Mouse (Mus musculus): ENCODE data around the gene Cope. TPM values are rescaled to one million over a fixed set of nuclear protein-coding genes. Genes with fewer than 3 reads are reported as not detected.

The Cope gene
- total and polyA plus RNA-seq, 3 experiments = 134 to 243 (median 191) TPM

DNA sequence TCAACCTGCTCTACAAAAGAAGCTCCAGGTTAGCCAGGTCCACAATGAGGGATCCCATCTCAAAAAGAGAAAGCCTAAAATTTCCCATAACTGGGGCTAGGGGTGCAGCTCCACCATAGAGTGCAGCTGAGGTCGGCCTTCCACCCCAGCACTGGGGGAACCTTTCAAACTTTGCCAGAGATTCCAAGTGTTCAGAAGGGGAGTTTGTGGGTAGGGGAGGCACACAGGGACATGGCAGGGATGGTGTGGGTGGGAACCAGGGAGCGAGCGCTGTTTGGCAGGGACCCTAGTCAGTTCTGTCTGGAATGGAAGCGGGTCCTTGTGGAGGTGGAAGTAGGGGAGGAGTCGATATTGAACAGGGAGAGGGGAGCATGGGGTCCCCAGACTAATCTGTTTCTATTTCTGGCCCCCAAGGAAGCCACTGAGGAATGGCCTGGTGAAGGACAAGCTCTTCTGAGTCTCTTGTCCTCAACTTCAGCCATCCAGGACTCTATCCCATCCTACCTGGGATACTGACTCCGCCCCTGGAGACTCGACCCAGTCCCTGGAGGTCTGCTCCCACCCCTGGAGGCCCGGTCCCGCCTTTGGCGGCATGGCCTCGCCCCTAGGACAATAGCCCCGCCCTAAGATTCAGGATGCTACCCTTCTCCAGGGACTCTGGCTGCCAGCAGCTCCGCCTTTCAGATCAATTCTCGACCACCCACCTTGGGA is 27.0 kb downstream of the Cope start, which contains the start of gene Gdf1:
Gdf1 (plus strand) TSS at position 694 of the 711 bp plus-strand sequence.
- no peak for DNase-seq (ENCODE audit: extremely low read depth)
- Histone ChIP-seq H3K4me2 (ENCODE audit: insufficient read depth, low read depth, poor library complexity, severe bottlenecking) (no peak within 1 kb of the TSS), H3K4me1 (ENCODE audit: control insufficient read depth in 1 of 2, insufficient read depth in 2 of 2) (no peaks in the 10 kb centered on the region), H3K79me2 (replicated peaks; ENCODE audit: control insufficient read depth, extremely low read depth, insufficient read depth, poor library complexity, severe bottlenecking) (no peaks in the 10 kb centered on the region), H3K27ac (ENCODE audit: insufficient read depth, low read depth) (no peak within 1 kb of the TSS), H3K9ac (ENCODE audit: insufficient read depth, low read depth) (no peak within 1 kb of the TSS), H3K9me3 (replicated peaks; ENCODE audit: low read length) (peaks cover 20% of the 10 kb centered on the region), H3K36me3 (replicated peaks in 1 of 2; ENCODE audit: control insufficient read depth in 1 of 2, insufficient read depth in 1 of 2, low read length in 1 of 2) (peaks cover 38 to 48% of the 10 kb centered on the region in 2 experiments), H3K27me3 (replicated peaks) (peaks cover 3% of the 10 kb centered on the region), H3K4me3 (replicated peaks in 1 of 3; ENCODE audit: low read depth in 2 of 3, low read length in 2 of 3, poor library complexity in 1 of 3) (no peak within 1 kb of the TSS)
- TF ChIP-seq UBTF (IDR thresholded peaks at IDR 0.05; ENCODE audit: low read depth, low read length) (no peak), POLR2A (IDR thresholded peaks at IDR 0.05; ENCODE audit: low read depth, low read length) (no peak), ZNF384 (IDR thresholded peaks at IDR 0.05; ENCODE audit: low read depth, low read length) (no peak), ETS1 (conservative IDR thresholded peaks at IDR 0.05; ENCODE audit: low read depth, low read length) (no peak), MAFK (IDR thresholded peaks at IDR 0.05; ENCODE audit: insufficient replicate concordance, low read length) (no peak), MEF2A (IDR thresholded peaks at IDR 0.05; ENCODE audit: borderline replicate concordance, low read depth, low read length) (no peak), SIN3A (IDR thresholded peaks at IDR 0.05; ENCODE audit: low read length) (no peak)
- in situ Hi-C loops (cut with MboI; ENCODE audit: low pct_ligation_motif_present, low pct_unique_long_range_greater_than_20kb, low sequenced_read_pairs) = no loop called here
- dilution Hi-C loops (cut with MboI; ENCODE audit: extremely low pct_ligation_motif_present, extremely low pct_unique_long_range_greater_than_20kb, low sequenced_read_pairs) = no loop called here

DNA sequence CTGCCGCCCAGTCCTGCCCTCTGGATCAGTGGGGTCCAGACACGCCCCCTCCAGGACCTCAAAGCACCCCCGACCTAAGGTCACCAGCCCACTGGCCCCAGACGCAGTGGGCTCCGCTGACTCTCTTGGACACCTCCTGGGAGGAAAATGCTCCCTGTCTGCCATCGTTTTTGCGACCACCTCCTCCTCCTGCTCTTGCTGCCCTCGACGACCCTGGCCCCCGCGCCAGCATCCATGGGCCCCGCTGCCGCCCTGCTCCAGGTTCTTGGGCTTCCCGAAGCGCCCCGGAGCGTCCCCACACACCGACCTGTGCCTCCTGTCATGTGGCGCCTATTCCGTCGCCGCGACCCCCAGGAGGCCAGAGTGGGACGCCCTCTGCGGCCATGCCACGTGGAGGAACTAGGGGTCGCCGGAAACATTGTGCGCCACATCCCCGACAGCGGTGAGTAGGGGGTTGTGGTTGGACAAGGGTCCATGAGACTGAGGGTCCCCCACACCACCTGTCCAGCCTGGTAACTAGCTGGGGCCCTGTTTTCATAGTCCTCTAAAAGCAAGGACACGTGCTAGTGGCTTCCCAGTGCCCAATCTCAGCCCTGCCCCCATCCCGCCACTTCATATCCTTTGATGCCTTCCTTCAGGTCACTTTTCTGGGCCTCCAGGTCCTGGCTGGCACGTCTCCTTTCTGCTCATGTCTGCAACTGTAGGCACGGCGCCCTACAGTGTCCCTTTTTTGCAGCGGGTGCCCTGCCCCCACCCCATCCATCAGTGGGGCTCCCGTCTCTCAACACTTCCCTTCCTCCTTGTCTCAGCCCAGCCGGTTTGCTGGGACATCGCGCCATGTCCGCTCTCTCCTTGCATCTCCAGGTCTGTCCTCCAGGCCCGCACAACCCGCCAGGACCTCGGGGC is 27.8 kb downstream of the Cope start:
- TF ChIP-seq CHD2 (IDR thresholded peaks at IDR 0.05; ENCODE audit: low read length) (no peak), POLR2AphosphoS2 (IDR thresholded peaks at IDR 0.05; ENCODE audit: low read depth, low read length) (peak; percentile 66; the same call in 1 of the 2 replicates)
- Histone ChIP-seq H3K27ac (ENCODE audit: insufficient read depth, low read depth) (no peak overlapping the region), H3K27me3 (replicated peaks) (peaks cover under 1% of the 10 kb centered on the region), H3K4me1 (ENCODE audit: control insufficient read depth in 1 of 2, insufficient read depth in 2 of 2) (no peaks in the 10 kb centered on the region), H3K9me3 (replicated peaks; ENCODE audit: low read length) (peaks cover 20% of the 10 kb centered on the region), H3K36me3 (replicated peaks in 1 of 2; ENCODE audit: control insufficient read depth in 1 of 2, insufficient read depth in 1 of 2, low read length in 1 of 2) (peaks cover 46 to 56% of the 10 kb centered on the region in 2 experiments), H3K9ac (ENCODE audit: insufficient read depth, low read depth) (no peak overlapping the region), H3K4me2 (ENCODE audit: insufficient read depth, low read depth, poor library complexity, severe bottlenecking) (no peak overlapping the region), H3K4me3 (replicated peaks in 1 of 3; ENCODE audit: low read depth in 2 of 3, low read length in 2 of 3, poor library complexity in 1 of 3) (no peak overlapping the region), H3K79me2 (replicated peaks; ENCODE audit: control insufficient read depth, extremely low read depth, insufficient read depth, poor library complexity, severe bottlenecking) (no peaks in the 10 kb centered on the region)
- dilution Hi-C loops (cut with MboI; ENCODE audit: extremely low pct_ligation_motif_present, extremely low pct_unique_long_range_greater_than_20kb, low sequenced_read_pairs) = no loop called here
- no peak for DNase-seq (ENCODE audit: extremely low read depth)
- in situ Hi-C loops (cut with MboI; ENCODE audit: low pct_ligation_motif_present, low pct_unique_long_range_greater_than_20kb, low sequenced_read_pairs) = no loop called here

DNA sequence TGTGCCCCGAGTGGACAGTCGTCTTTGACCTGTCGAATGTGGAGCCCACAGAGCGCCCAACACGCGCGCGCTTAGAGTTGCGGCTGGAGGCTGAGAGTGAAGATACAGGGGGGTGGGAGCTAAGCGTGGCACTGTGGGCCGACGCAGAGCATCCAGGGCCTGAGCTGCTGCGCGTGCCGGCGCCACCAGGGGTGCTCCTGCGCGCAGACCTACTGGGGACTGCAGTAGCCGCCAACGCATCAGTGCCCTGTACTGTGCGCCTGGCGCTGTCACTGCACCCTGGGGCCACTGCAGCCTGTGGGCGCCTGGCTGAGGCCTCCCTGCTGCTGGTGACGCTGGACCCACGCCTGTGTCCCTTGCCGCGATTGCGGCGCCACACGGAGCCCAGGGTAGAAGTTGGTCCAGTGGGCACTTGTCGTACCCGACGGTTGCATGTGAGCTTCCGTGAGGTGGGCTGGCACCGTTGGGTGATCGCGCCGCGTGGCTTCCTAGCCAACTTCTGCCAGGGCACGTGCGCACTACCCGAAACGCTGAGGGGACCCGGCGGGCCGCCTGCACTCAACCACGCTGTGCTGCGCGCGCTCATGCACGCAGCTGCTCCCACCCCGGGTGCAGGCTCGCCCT is 28.5 kb downstream of the Cope start:
- DNase-seq (ENCODE audit: extremely low read depth) = no peak
- Histone ChIP-seq H3K36me3 (replicated peaks in 1 of 2; ENCODE audit: control insufficient read depth in 1 of 2, insufficient read depth in 1 of 2, low read length in 1 of 2) (peaks cover 54 to 64% of the 10 kb centered on the region in 2 experiments), H3K4me1 (ENCODE audit: control insufficient read depth in 1 of 2, insufficient read depth in 2 of 2) (no peaks in the 10 kb centered on the region), H3K9me3 (replicated peaks; ENCODE audit: low read length) (peaks cover 20% of the 10 kb centered on the region), H3K4me3 (replicated peaks in 1 of 3; ENCODE audit: low read depth in 2 of 3, low read length in 2 of 3, poor library complexity in 1 of 3) (no peak overlapping the region), H3K9ac (ENCODE audit: insufficient read depth, low read depth) (no peak overlapping the region), H3K27me3 (replicated peaks) (no peaks in the 10 kb centered on the region), H3K79me2 (replicated peaks; ENCODE audit: control insufficient read depth, extremely low read depth, insufficient read depth, poor library complexity, severe bottlenecking) (no peaks in the 10 kb centered on the region), H3K4me2 (ENCODE audit: insufficient read depth, low read depth, poor library complexity, severe bottlenecking) (no peak overlapping the region), H3K27ac (ENCODE audit: insufficient read depth, low read depth) (no peak overlapping the region)
- dilution Hi-C loops (cut with MboI; ENCODE audit: extremely low pct_ligation_motif_present, extremely low pct_unique_long_range_greater_than_20kb, low sequenced_read_pairs) (no loop called here), in situ Hi-C loops (cut with MboI; ENCODE audit: low pct_ligation_motif_present, low pct_unique_long_range_greater_than_20kb, low sequenced_read_pairs) (no loop called here)
- TF ChIP-seq ZKSCAN1 (IDR thresholded peaks at IDR 0.05; ENCODE audit: borderline replicate concordance, low read depth, low read length) = no peak
- no peak for TF ChIP-seq HCFC1 (IDR thresholded peaks at IDR 0.05; ENCODE audit: low read depth, low read length)
- TF ChIP-seq SMC3 (IDR thresholded peaks at IDR 0.05; ENCODE audit: low read depth, low read length) = no peak
- no peak for TF ChIP-seq USF1 (IDR thresholded peaks at IDR 0.05; ENCODE audit: low read depth, low read length)
- no peak for TF ChIP-seq E2F4 (IDR thresholded peaks at IDR 0.05; ENCODE audit: insufficient replicate concordance, low read depth, low read length)
- TF ChIP-seq EP300 (IDR thresholded peaks at IDR 0.05; ENCODE audit: low read length) = no peak
- no peak for TF ChIP-seq MAZ (IDR thresholded peaks at IDR 0.05; ENCODE audit: low read depth, low read length)
- TF ChIP-seq ZC3H11A (IDR thresholded peaks at IDR 0.05; ENCODE audit: low read depth, low read length) = no peak
- no peak for TF ChIP-seq MXI1 (IDR thresholded peaks at IDR 0.05; ENCODE audit: low read depth, low read length)
- TF ChIP-seq USF2 (conservative IDR thresholded peaks at IDR 0.05; ENCODE audit: low read depth, low read length) = no peak
- no peak; the same call in 1 of the 2 replicates for TF ChIP-seq POLR2A (IDR thresholded peaks at IDR 0.05; ENCODE audit: low read depth, low read length)
- TF ChIP-seq RAD21 (IDR thresholded peaks at IDR 0.05; ENCODE audit: low read depth, low read length) = no peak
- TF ChIP-seq MAFK (IDR thresholded peaks at IDR 0.05; ENCODE audit: insufficient replicate concordance, low read length) = no peak
